Mouse (Mus musculus) urinary bladder, postnatal 4 days (tissue): ENCODE measurements around the gene Klf4.

Experiments
- DNase-seq, 2 experiments: peaks; one replicate each; pipeline ENCODE4 v3.0.0; 2021 to 2022; ENCODE audit warnings: low spot score in 2 of 2

The Klf4 gene

GRCm38 (mm10) chr4:55532407-55533195 is at the start of gene Klf4:
TSS of gene Klf4 (minus strand) at chr4:55532466.
- peak; percentile 95 for DNase-seq

GRCm38 (mm10) chr4:55571432-55571831 is 39.2 kb upstream of the Klf4 start:
- DNase-seq, result no peak

- DNase-seq, result no peak
Observed at GRCm38 (mm10) chr4:55567986-55568385, 35.7 kb upstream of the Klf4 start.

GRCm38 (mm10) chr4:55567575-55567974 is 35.3 kb upstream of the Klf4 start:
- no peak for DNase-seq

GRCm38 (mm10) chr4:55564317-55564716 is 32.1 kb upstream of the Klf4 start:
- no peak for DNase-seq

- peak in 1 of 2 experiments; percentile 21 for DNase-seq
Observed at GRCm38 (mm10) chr4:55563050-55563449, 30.8 kb upstream of the Klf4 start.

- no peak for DNase-seq
Observed at GRCm38 (mm10) chr4:55562062-55562461, 29.8 kb upstream of the Klf4 start.

GRCm38 (mm10) chr4:55546869-55547268 is 14.6 kb upstream of the Klf4 start:
- no peak for DNase-seq

GRCm38 (mm10) chr4:55542753-55543152 is 10.5 kb upstream of the Klf4 start:
- DNase-seq, result no peak

- no peak for DNase-seq
Observed at GRCm38 (mm10) chr4:55541654-55542053, 9.4 kb upstream of the Klf4 start.

- no peak for DNase-seq
Observed at GRCm38 (mm10) chr4:55541221-55541620, 9.0 kb upstream of the Klf4 start.

GRCm38 (mm10) chr4:55535012-55535411 is 2.7 kb upstream of the Klf4 start:
- no peak for DNase-seq

- no peak for DNase-seq
Observed at GRCm38 (mm10) chr4:55534510-55534909, 2.2 kb upstream of the Klf4 start.

- DNase-seq, result peak in 1 of 2 experiments; percentile 24
Observed at GRCm38 (mm10) chr4:55533803-55534254, 1.6 kb upstream of the Klf4 start.

GRCm38 (mm10) chr4:55533196-55533802 is 1.0 kb upstream of the Klf4 start:
- DNase-seq, result no peak

GRCm38 (mm10) chr4:55531856-55532406 is 335 bp downstream of the Klf4 start:
- DNase-seq, result no peak

- DNase-seq, result peak; percentile 38 to 64
Observed at GRCm38 (mm10) chr4:55531096-55531855, 990 bp downstream of the Klf4 start.

- DNase-seq, result peak in 1 of 2 experiments; percentile 63
Observed at GRCm38 (mm10) chr4:55530731-55531095, 1.6 kb downstream of the Klf4 start.

GRCm38 (mm10) chr4:55530236-55530635 is 2.0 kb downstream of the Klf4 start:
- DNase-seq, result peak; percentile 78 to 80

GRCm38 (mm10) chr4:55528404-55528803 is 3.9 kb downstream of the Klf4 start:
- no peak for DNase-seq

- DNase-seq, result no peak
Observed at GRCm38 (mm10) chr4:55527931-55528330, 4.3 kb downstream of the Klf4 start.
